Mouse (Mus musculus): ENCODE measurements at regions not wholly inside any gene's neighbourhood (a gene's known extent, or its start where the extent isn't known, plus 50 kb on each side); places are given as distances from the start of the nearest gene placed in this dataset.

DNA sequence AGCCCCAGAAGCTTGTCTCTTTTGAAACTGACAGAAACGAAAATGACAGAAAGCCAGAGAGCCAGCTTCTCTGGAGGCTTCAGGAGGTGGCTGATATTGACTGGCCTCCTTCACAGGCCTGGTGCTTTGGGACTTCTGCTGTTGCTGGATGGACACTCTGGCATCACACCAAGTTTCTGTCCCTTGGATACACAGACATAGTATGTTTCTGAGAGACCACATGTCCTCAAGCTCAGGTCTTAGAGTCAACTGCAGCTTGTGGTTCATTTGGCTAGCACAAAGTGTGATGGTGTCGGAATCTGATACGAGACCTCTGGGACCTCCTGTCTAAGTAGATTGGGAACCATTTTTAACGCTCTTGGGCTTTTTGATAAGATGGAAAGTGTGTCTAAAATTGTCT lies 502.0 kb downstream of the Sqor start:
- DNase-seq (ENCODE audit: low read depth, low spot score): no peak

DNA sequence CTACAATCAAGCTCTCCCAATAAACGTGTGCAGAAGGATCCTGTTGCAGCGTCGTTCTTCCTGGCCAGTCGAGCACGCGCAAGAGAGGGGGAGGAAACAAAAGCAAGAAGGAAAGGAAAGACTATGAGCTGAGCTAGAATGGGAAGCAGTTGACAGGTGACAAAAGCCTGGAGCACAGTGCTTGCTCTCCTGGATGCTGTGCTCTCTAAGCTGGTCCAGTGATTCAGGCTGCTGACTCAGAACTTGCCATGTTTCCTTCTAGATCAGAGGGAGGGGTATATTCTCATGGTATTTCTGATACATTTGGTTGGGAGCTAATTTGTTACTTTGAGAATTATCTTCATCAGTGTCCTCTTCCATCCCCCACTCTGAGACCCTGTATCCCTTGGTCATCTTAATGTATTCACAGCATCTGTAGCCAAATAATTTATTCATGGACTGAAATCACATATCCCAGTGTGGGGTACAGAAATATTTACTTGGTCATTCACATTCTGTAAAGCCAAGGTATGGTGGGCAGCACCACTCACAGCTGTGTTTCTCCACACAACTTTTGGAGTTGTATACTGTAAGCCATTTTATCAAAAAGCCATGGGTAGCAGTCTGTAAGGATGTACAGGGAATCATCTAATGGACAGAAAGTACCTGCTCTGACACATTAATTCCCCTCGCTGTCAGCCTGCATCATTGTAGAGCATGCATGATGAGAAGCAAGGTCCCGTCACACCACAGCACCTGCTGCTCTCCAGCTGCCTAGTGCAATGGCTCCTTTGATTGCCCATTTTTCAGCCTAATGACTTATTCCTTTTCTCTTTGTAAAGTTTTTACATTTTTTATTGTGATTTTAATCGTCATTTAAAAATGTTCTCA lies 510.1 kb downstream of the Sqor start:
- DNase-seq (ENCODE audit: low read depth, low spot score): no peak

DNA sequence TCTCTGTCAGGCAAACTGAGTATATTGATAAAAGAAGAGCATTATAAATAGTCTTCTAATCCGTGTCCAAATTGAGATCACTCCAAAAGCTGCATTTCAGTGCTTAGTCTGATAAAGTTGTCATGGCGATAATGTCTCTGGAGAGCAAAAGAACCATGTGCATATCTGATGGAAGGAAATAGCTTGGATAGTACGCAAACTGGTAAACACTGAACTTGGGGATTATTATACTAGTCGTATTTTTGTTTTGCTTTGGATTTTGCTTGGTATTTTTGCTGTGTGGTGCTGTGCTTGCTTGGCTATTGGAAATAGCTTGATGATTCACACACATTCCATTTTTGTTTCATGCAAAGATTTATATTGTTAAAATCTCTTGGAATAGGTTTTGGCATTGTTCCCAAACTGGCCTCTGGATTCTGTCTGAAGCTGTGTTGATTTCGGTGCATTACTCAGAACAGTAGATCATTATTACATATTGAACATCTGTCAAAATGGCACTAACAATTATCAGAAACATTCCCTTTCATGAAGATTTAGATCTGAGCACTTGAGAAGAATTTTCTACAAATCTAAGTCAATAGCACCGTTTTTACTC lies 510.8 kb downstream of the Sqor start:
- no peak for DNase-seq (ENCODE audit: low read depth, low spot score)

DNA sequence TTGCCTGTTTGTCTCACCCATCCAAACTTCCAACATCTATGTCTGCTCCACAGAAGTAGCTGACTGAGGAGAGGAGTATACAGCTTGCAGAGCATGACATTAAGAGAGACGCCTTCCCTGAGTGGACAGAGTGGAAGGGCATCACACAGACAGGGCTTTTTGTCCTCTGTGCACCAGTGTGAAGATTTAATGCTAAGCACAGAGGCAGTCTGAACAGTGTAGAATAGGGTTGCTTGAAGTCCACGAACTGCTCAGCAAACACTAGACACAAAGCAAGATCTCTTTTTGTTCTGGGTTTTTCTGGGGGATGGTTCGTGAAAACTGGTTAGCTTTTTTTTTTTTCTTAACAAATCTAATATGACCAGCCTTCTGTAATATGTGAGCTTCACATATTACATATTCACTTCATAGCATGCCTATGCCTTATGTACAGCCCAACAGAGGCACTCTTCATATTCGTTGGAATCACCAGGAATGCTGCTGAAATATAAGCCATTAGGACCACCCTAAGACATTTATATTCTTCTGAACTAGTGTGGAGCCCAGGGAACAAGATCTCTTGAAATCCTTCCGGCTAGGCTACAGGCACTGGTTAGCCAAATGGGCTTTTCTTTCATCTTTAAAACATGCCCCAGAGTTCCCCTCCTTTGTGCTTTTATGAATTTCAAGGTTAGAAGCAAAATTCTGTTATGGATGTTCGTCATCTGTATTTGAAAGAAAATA lies 546.7 kb downstream of the Sqor start:
- DNase-seq (ENCODE audit: low read depth, low spot score): no peak

DNA sequence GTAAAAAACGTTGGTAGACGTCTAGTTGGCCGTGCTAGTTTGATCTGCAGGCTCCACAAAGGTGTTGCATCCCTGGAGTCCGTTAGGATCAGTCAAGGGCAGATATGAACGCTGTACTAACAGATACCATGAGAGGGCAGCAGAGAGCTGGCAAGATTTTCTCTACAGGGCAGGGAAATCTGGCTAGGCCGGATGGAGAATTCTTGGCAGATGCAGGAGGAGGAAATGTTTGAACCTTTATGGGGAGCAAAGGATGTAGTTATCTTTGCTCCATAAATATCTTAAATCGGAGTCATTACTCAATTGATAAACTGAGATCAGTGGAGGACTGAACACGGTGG lies 547.2 kb downstream of the Sqor start:
- peak; percentile 6 for DNase-seq (ENCODE audit: low read depth, low spot score)

DNA sequence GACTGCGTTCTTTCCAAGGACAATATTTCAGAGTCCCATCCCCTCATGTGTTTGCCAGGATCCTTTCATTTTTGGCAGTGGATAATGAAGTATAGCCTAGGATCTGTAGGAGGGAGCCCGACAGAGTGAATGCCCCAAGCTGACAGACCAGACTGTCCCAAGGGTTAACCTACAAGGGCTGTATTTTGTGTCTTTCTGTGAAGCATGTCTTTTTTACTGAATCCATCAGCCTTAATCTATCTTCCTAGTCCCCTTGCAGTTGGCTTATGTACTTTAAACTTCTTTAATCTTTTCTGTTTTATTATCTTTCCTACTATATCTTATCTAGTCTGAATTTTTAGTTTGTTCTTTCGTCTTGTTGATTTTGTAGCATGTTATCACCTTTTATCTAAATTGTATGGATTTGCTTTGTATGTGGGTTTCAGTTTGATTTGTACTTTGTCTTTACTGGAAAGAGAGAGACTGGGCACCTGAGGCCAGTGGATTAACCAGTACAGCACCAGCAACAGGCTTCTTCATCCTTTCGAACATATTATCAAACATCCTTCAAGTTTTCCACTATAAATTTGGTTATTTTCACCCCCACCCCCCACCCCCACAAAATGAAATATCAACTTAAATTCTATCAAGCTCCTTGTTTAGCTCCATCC lies 555.5 kb downstream of the Sqor start:
- no peak for DNase-seq (ENCODE audit: low read depth, low spot score)

DNA sequence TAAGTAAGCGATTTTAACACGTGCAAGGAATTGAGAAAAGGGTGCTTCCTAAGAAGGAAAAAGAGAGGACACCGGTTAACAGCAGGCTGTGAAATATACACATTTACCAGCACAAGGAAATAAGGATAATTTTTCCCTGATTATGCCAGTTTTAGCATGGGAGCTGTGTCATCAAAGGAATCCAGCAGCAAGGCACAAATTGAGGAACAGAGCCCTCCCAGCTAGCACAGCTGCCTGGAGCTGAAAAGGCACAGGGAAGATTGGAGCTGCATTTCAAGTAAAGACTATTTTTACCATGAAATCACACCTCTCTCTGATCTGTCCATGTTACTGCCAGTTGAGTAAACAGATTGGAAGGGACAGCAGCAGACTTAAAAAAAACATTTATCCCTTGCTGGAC lies 558.7 kb downstream of the Sqor start:
- DNase-seq (ENCODE audit: low read depth, low spot score): no peak

DNA sequence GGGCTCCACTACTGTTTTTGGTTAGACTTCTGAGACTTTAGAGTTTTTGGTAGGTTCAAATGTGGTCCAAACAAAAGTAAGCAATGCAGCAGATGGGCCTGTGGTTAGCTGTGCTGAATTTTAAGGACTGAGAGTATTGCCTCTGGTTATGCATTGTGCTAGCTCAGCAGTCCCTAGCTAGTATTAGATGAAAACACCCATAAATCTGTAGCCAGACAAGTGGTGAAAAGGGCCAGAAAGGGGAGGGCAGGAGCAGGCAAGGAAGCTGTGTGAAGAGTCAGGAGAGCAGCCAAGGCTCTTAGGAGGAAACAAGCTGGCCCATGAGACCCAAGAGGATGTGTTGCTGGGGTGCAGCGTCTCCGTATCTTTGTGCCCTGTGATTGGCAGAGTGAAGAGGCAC lies 559.9 kb downstream of the Sqor start:
- no peak for DNase-seq (ENCODE audit: low read depth, low spot score)

DNA sequence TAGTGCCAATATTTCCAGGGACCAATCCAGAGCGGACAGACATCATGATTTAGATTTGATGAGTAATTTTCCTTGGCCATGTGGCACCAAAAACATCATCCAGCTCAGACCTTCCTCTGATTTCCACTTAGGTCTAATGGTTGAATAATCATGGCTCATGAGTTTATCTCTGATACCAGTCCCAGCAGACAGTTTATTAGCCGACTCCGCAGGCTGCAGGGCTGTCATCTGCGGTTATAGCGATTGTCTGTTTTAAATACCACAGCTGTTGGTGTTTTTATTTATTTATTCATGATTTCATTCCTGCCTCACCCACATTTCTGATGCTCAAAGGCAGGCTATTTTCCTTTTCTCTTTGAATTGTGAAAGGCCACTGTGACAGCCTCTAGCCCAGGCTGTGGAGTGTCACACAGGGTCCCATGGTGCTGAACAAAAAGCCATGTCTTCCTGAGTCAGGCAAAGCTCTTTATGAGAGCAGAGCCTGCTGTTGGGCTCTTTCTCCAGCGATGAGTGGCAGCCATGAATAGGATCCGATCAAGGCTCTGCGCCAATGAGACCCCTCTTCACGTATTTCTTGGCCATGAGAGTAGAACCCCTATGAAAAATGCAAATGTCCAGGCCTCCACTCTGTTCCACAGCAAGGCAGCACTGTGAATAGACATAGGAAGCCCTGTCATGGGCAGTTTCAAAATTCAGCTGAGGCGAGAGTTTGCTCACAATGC lies 584.7 kb downstream of the Sqor start:
- no peak for DNase-seq (ENCODE audit: low read depth, low spot score)

DNA sequence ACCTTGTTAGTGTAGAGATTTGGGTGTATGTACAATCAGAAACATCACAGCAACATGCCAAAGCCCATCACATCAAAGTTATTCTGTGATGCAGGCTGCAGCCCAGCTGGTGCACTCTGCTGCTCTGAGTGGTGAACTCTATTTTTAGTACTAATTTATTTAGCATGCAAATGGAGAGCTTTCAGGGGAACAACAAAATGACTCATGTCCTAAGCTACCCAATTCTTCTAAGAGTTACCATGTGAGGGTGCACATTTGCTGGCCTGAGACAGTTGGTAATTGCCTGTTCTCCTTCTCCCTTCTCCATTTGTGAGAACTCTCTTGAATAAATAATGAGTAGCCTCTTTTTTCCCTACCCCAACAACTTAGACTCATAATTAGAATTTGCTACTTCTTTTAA lies 599.2 kb downstream of the Sqor start:
- no peak for DNase-seq (ENCODE audit: low read depth, low spot score)

DNA sequence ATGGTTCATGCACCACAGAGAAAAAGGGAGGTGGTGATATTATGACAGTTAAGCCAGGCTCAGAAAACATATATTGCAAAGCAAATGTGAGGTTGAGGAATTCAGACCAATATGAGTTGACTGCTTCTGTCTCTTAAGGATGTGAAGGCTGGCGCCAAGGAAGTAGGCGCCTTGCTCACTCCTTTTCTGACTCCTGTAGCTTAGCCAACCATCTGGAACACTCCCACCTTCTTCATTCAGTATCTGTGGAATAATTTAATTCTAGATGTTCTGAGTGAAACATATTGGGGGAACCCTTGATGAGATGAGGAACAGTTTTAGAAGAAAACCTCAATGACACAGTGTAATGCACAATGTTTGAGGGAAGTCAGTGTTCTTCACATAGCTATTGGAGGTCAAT lies 601.5 kb downstream of the Sqor start:
- no peak for DNase-seq (ENCODE audit: low read depth, low spot score)

DNA sequence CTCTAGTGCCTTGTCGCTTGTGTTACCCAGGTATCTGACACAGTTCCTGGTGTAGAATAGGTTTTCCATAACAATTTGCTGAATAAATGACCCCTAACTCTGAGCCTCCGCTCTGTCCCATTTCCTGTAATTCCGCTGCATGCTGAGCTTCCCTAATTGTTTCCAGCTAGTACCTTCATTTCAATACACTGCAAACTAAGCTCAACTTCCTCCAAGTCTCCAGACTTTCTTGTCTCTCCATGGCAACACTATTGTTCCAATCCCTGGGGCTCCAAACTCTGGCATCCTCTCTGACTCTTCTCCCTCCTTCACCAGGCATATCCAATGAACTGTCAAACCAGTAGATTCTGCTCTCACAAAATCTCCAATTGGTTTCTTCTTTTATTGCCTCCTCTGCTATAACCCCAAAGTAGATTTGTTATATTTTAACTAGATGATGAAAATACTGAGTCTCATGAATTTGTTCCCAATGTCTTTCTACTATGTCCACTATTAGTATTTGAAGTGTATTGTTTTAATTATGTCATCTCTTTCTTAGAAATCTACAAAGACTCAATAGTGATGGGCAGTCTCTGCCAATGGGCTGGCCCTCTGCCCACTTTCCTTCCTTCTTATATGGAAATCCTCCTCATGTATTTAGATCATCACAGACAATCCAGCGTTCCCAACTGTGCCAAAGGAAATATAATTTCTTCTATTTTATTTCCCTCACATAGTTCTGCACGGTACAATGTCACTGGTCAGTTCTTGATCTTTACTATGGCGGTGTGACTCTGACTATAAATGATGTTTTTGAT lies 620.8 kb downstream of the Sqor start:
- no peak for DNase-seq (ENCODE audit: low read depth, low spot score)

DNA sequence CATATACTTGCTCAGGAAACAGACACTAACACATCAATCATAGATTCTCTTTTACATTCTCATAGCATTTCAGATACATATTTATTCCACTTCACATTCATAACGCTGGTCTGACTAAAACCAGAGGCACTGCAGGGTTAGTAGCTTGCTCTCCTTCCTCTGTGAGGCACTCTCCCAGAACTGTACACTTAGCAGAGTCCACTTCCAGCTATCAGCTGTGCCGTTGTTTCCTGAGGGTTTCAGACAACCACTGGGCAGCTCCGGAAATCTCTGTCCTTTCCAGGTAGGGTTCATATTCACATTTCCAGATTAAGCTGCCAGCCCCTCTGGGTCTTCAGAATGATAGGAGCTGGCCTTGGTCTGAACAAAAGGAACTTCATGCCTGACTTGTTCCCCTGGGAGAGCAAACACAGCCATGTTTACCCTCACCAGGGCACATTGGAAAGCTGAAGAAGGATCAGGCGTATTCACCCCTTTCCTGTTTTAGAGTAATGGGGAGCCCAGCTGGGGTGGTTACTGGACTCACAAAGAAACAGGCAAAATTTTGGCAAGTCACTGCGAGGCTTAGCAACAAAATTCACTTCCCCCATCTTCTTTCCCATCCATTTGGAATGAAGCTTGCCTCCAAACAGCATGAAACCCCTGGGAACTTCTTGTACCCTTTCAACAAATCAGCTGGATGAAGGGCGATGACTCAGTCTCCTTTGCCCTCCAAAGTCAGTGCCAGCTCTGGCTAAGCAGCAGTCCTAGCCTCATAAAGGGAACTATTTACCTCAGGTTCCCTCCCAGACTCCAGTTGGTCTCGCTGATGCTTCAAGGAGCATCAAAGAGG lies 622.0 kb downstream of the Sqor start:
- no peak for DNase-seq (ENCODE audit: low read depth, low spot score)

DNA sequence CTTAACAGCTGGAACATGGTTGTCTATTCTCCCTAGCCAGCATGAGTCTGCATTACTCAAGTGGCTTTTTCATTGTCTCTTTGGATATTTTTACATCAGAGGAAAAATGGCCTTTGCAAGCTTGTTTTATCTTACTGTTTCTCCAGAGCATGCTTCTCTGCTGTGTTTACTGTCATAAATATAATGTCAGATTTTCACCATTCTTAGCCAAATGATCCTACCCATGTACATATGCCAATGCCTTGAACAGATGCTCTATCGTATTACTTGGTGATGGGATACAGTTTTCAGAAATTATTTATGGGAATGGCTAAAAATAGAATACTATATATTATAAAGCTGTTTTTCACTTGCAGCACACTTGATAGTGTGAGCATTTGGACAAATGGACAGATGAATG lies 625.9 kb downstream of the Sqor start:
- no peak for DNase-seq (ENCODE audit: low read depth, low spot score)

DNA sequence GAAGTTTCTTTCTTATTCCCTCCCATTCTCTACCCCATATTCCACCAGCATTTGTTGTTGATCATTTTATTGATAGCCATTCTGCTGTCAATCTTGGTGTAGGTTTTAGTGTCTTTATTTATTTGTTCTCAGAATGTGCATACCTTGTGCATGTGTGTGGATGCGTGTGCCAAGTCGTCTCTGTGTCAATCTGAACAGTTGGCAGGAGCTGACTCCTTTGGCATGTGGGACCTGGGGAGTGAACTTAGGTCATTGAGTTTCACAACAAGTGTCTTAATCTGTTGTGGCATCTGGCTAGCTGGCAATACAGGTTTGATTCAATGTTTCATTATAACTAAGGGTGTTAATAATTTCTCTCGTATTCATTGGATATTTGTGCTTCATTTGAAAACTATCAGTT lies 629.3 kb downstream of the Sqor start:
- DNase-seq (ENCODE audit: low read depth, low spot score): no peak

DNA sequence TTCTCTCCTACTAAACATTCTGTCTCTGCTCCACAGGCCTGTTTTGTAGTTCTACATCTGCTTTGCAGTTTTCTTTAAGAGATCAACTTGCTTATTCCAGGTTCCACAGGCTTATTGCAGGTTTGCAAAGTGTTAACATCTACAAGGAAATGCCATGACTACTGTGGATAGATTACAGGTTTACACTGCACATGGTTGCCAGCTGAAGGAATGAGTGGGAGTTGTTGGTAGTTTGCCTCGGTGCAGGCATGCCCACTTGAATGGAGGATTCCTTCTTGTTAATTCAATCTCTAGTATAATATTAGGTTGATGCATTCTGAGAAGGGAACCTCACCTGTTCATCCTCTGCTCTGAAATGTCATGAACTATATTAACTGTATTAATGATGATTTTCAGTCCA lies 632.5 kb downstream of the Sqor start:
- DNase-seq (ENCODE audit: low read depth, low spot score): no peak

DNA sequence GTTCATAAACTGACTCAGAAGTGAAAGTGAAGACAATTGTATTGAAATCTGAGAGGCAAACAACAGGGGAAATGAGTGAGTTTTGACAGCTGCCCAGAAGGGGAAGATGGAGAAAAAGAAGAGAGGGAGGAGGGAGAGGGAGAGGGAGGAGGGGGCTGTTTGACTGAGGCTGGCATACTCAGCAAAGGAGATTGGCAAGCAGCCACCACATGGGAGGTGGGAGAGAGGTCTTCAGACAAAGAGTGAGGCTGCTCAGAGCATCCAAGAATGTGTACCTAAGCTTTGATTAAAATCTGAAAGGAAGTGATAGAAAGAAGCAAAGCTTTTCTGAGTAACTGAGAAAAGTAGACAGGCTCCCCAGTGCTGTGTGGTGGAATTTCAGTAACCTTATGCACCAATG lies 636.0 kb downstream of the Sqor start:
- no peak for DNase-seq (ENCODE audit: low read depth, low spot score)

DNA sequence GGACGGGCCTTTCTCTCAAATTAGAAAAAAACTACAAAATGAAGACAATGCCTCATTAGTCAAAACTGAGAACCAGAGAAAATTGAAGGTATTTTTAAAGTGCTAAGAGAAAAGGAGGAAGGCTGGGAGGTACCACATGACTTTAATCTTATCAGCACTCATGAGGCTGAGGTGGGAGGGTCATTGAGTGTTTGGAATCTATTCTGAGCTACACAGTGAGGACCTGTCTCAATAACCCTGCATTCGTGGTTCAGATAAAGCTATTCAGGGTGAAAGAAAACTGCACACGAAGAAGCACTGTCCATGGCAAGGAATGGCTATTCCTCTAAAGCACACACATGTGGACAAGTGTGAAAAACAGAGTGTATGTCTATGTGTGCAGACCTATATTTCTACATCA lies 644.0 kb downstream of the Sqor start:
- no peak for DNase-seq (ENCODE audit: low read depth, low spot score)

DNA sequence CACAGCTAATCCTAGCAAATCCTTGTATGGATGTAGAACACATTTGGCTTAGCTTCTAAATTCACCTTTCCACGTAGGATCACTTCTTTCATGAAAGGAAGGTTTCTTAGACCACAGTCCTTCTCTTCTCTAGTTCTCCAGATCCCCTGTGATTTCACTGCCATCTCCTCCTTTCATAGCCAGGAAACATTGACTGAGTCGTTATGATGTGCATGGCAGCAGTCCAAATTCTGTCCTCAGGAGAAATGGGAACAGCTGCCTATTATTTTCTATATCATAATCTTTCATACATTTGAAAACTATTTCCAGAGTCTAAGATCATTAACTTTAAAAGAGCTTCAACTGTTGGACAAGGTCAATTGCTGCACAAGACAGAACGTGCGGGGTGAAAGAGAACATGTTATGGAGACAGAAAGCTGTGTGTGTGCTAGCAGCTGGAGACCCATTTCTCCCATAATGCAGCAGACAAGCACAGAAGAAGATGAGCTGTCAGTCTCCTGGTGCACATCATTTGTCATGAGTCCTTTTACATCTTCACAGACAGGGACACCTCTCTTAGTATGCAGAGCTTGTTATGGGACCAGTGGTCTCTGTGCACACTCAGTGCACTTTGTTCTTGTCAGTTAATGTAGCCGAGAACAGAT lies 631.6 kb upstream of the Sema6d start:
- DNase-seq (ENCODE audit: low read depth, low spot score): no peak

DNA sequence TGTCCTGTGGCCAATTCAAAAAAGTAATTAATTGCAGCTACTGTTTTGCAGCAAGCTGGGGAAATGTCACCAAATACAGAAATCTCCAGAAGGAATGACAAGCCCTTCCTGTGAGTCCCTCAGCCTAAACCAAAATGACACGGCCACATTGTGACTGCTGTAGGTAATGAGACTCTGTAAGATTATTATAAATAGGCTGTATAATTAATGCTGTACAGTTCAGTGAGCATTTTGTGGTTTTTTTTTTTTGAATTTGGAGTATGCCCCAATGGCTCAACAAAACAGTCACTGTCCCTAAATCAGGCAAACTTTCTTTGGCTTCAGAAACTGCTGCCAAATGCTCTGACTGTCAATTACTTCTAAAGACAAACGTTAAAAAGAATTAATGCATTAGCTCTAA lies 615.9 kb upstream of the Sema6d start:
- no peak for DNase-seq (ENCODE audit: low read depth, low spot score)
